Mouse (Mus musculus) lung, postnatal 0 days (tissue): ENCODE data around the gene Prss12. TPM values are rescaled to one million over a fixed set of nuclear protein-coding genes. Genes with fewer than 3 reads are reported as not detected.

Experiments
- ATAC-seq: fragments of 200-750 bp; cut with Nextera tagmentation; 2 replicates; pipeline ENCODE4 v1.8.0; 2017; ENCODE audit warnings: moderate library complexity
- DNase-seq: peaks from one replicate; pipeline ENCODE4 v3.0.0-alpha.2; 2016; ENCODE audit warnings: low spot score
- H3K27ac ChIP-seq: fragments of 300-500 bp; sonication (generic); 2 replicates; pipeline ENCODE4 v1.5.1; 2014; ENCODE audit warnings: antibody characterized with exemption, mild to moderate bottlenecking, low read length, mixed read lengths
- H3K27me3 ChIP-seq: fragments of 300-500 bp; sonication (generic); replicated peaks from 2 replicates; pipeline ENCODE4 v1.6.1; 2014; ENCODE audit warnings: low read length, mixed read lengths; ENCODE audit not compliant: insufficient read depth
- H3K36me3 ChIP-seq: fragments of 300-500 bp; sonication (generic); 2 replicates; pipeline ENCODE4 v1.6.1; 2014; ENCODE audit warnings: low read length, mixed read lengths; ENCODE audit not compliant: insufficient read depth
- H3K4me1 ChIP-seq: fragments of 300-500 bp; sonication (generic); 2 replicates; pipeline ENCODE4 v1.6.1; 2014; ENCODE audit warnings: antibody characterized with exemption, low read depth, low read length, mixed read lengths; ENCODE audit not compliant: insufficient read depth
- H3K4me2 ChIP-seq: fragments of 300-500 bp; sonication (generic); replicated peaks from 2 replicates; pipeline ENCODE4 v1.6.1; 2014; ENCODE audit warnings: low read depth, mild to moderate bottlenecking, low read length, moderate library complexity, mixed read lengths
- H3K4me3 ChIP-seq: fragments of 300-500 bp; sonication (generic); 2 replicates; pipeline ENCODE4 v1.5.1; 2014; ENCODE audit warnings: low read depth, low read length
- H3K9ac ChIP-seq: fragments of 300-500 bp; sonication (generic); replicated peaks from 2 replicates; pipeline ENCODE4 v1.6.1; 2014; ENCODE audit warnings: low read depth, mild to moderate bottlenecking
- H3K9me3 ChIP-seq: fragments of 300-500 bp; sonication (generic); 2 replicates; pipeline ENCODE4 v1.6.1; 2016; ENCODE audit warnings: low read length, mixed read lengths
- CTCF ChIP-seq: IDR thresholded peaks from 2 replicates; pipeline ENCODE4 v1.5.1; 2016; ENCODE audit warnings: antibody characterized with exemption, mild to moderate bottlenecking
- EP300 ChIP-seq: IDR thresholded peaks from 2 replicates; pipeline ENCODE4 v1.6.1; 2016; ENCODE audit warnings: antibody characterized with exemption, mild to moderate bottlenecking, control low read depth
- WGBS: fragments of 180-500 bp; shearing (Covaris S2); extraction: QIAGEN DNeasy Blood & Tissue Kit; methylation state at CpG from one replicate; pipeline ENCODE4 v1.1.7; 2014; 5-methylcytosine and 5-hydroxymethylcytosine counted together
- polyA plus RNA-seq: library from polyadenylated mRNA; unstranded; fragments of >200 nt; fragmentation: Nextera tagmentation; extraction: Ambion mirVana; gene quantifications from 2 replicates; pipeline ENCODE4 v1.2.1, GENCODE M21; 2015

Gene Prss12
- polyA plus RNA-seq, 1 experiment from 2014 or later = 23.8 TPM

DNA sequence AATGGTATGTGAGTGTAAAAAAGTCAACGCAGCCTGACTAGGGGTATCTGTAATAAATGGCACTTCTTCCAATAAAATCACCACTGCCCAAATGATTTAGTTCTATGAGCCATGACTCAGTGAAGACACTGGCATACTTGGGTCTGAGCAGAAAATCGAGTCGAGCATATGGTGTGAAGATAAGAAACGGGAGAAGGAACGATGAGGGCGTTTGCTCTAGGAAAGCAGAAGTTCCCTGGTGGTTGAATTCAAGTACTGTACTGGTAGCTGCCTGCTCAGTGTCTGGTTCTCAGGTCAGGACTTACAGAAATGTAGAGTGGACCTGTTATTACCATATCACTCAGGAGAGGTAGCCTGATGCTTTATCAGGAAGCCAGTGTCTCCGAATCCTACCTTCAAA lies 6.2 kb upstream of the Prss12 start:
- no peak overlapping the region for H3K4me2 ChIP-seq
- TF ChIP-seq EP300 = no peak
- no peak for TF ChIP-seq CTCF
- DNase-seq (no peak), ATAC-seq (no peak)
- H3K4me3 ChIP-seq = no peak overlapping the region
- WGBS = 81% methylated on average over 7 of the region's 7 CpGs
- H3K27ac ChIP-seq = no peak overlapping the region
- no peaks in the 10 kb centered on the region for H3K9me3 ChIP-seq
- no peaks in the 10 kb centered on the region for H3K27me3 ChIP-seq
- H3K36me3 ChIP-seq = no peaks in the 10 kb centered on the region
- H3K9ac ChIP-seq = no peak overlapping the region
- no peaks in the 10 kb centered on the region for H3K4me1 ChIP-seq

DNA sequence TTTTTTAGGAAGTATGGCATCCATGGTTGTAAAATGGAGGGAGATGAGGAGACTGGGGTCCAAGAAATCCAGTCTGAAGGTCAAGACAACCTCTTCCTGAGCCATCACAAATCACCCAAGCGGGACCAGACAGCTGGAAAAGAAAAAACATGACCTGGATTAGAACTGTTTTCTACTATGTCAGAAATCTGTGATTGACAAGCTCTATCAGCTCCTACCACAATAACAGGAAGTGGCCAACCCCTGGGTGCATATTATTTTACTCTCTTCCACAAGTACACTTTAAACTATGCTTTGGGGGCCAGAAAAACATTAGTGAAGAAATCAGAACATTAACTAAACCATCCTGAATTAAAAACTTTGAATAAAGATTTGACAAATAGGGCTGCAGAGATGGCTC lies 2.2 kb upstream of the Prss12 start:
- TF ChIP-seq CTCF (no peak), EP300 (no peak)
- no peaks in the 10 kb centered on the region for H3K27me3 ChIP-seq
- no peak overlapping the region for H3K27ac ChIP-seq
- DNase-seq (no peak), ATAC-seq (no peak)
- H3K4me2 ChIP-seq = no peak overlapping the region
- no peaks in the 10 kb centered on the region; the same call in 1 of the 2 replicates for H3K4me1 ChIP-seq
- no peaks in the 10 kb centered on the region for H3K9me3 ChIP-seq
- no peak overlapping the region for H3K9ac ChIP-seq
- 62% methylated on average over 1 of the region's 1 CpGs for WGBS
- H3K36me3 ChIP-seq = no peaks in the 10 kb centered on the region
- no peak overlapping the region for H3K4me3 ChIP-seq

DNA sequence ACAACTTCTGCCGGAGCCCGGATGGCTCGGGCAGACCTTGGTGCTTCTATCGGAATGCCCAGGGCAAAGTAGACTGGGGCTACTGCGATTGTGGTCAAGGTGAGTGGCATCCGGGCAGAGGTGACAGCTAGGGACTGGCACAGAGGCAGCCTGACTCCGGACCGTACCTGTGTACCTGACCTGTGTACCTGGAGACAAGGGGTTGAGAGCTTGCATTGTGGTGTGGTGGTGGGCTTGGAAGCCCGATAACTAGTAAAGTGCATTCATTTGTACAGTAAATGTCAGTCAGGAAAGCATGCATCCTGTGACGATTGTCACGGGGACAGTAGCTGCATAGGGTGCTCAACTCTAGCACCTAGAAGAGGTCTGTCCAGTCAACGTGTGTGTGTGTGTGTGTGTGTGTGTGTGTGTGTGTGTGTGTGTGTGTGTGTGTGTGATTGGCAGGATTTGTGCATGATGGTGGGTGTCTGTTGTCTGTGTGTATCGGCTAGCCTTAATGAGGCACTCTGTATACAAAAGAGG lies 886 bp downstream of the Prss12 start:
- Histone ChIP-seq H3K36me3 (no peaks in the 10 kb centered on the region), H3K4me3 (peak overlapping the region; percentile 71), H3K4me2 (peak overlapping the region; percentile 99), H3K9me3 (no peaks in the 10 kb centered on the region), H3K9ac (peak overlapping the region; percentile 48), H3K4me1 (no peaks in the 10 kb centered on the region; the same call in 1 of the 2 replicates), H3K27me3 (no peaks in the 10 kb centered on the region), H3K27ac (peak overlapping the region; percentile 57)
- ATAC-seq (peak; percentile 14; the same call in 1 of the 2 replicates), DNase-seq (peak; percentile 15)
- TF ChIP-seq CTCF (no peak), EP300 (no peak)
- WGBS = 5% methylated on average over 13 of the region's 13 CpGs

DNA sequence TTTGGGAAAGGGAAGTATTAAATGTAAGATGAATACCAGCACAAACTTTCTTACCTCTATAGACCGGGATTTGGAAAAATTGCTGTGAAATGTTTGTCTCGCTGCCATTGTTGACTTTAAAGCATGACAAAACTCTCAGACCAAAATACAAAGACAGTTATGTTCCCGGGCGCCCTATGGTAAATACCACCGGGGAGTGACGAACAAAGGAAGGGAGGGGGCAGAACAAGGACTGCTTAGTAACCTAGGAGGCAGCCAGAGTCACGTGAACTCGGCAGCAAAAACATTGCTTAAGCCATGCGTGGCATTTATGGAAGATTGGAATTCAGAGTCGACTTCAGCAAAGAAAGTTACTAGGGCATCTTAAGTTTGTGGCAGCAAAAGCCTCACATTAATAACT lies 1.4 kb downstream of the Prss12 start:
- Histone ChIP-seq H3K4me3 (peak overlapping the region; percentile 71), H3K4me1 (no peaks in the 10 kb centered on the region; the same call in 1 of the 2 replicates), H3K9ac (0 out of 2 replicates have a peak overlapping the region, but pooled peaks have one; percentile 48), H3K27me3 (no peaks in the 10 kb centered on the region), H3K9me3 (no peaks in the 10 kb centered on the region), H3K4me2 (peak overlapping the region; percentile 99), H3K36me3 (no peaks in the 10 kb centered on the region), H3K27ac (no peak overlapping the region; the same call in 1 of the 2 replicates)
- TF ChIP-seq CTCF (no peak), EP300 (peak; percentile 55; the same call in 1 of the 2 replicates)
- DNase-seq (peak; percentile 75), ATAC-seq (peak; percentile 67)
- WGBS = 4% methylated on average over 10 of the region's 10 CpGs

DNA sequence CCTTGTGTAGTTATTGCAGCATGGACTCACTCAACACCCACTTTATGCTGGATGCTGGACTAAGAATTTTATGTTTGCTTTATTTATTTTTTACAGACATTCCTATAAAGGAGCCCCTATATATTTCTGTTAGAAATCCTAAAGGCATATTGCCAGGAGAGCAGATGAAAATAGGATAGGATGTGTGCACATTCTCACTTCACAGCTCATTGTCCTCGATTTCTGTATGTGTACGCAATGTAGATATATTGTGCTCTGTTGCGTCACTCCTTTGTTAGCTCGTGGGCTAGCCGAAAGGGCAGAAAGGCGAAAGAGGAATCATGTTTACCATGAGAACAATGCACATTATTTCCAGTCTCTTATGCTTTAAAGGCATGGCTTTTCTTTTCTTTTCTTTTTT lies 3.4 kb downstream of the Prss12 start:
- ATAC-seq (0 out of 2 replicates have a peak, but pooled peaks have one; percentile 37), DNase-seq (peak; percentile 73)
- no peak overlapping the region for H3K27ac ChIP-seq
- no peaks in the 10 kb centered on the region for H3K27me3 ChIP-seq
- H3K4me2 ChIP-seq = no peak overlapping the region
- H3K4me1 ChIP-seq = no peaks in the 10 kb centered on the region; the same call in 1 of the 2 replicates
- WGBS = 47% methylated on average over 6 of the region's 6 CpGs
- no peak overlapping the region for H3K9ac ChIP-seq
- no peak overlapping the region for H3K4me3 ChIP-seq
- no peaks in the 10 kb centered on the region for H3K36me3 ChIP-seq
- no peaks in the 10 kb centered on the region for H3K9me3 ChIP-seq
- TF ChIP-seq EP300 = no peak
- no peak for TF ChIP-seq CTCF

DNA sequence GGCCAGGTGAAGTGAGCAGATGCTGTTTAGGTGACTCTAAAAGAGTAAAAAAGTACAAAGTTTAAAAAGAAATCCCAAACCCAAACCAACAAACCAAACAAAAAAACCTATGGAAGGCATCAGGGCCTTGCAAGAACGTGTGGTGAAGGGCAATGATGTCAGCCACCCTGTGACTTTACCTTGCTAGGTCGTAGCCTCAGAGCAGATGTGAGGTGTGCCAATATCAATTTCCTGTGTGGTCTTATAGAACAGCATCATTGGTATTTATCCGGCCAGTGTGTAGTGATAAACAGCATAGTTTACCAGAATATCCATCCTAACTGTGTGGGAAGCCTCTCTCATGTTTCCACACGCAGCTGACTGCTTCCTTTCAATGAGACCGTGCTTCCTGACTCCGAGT lies 6.2 kb downstream of the Prss12 start:
- Histone ChIP-seq H3K4me2 (no peak overlapping the region), H3K36me3 (no peaks in the 10 kb centered on the region), H3K9me3 (no peaks in the 10 kb centered on the region), H3K27me3 (no peaks in the 10 kb centered on the region), H3K27ac (no peak overlapping the region), H3K9ac (no peak overlapping the region), H3K4me3 (no peak overlapping the region), H3K4me1 (no peaks in the 10 kb centered on the region)
- 48% methylated on average over 6 of the region's 6 CpGs for WGBS
- no peak for ATAC-seq
- TF ChIP-seq EP300 = no peak
- no peak for TF ChIP-seq CTCF
- no peak for DNase-seq
